Mouse (Mus musculus): ENCODE data around the gene Htra1. TPM values are rescaled to one million over a fixed set of nuclear protein-coding genes. Genes with fewer than 3 reads are reported as not detected.

Gene Htra1
- polyA plus RNA-seq, 1 experiment from 2014 or later: 13.3 TPM

DNA sequence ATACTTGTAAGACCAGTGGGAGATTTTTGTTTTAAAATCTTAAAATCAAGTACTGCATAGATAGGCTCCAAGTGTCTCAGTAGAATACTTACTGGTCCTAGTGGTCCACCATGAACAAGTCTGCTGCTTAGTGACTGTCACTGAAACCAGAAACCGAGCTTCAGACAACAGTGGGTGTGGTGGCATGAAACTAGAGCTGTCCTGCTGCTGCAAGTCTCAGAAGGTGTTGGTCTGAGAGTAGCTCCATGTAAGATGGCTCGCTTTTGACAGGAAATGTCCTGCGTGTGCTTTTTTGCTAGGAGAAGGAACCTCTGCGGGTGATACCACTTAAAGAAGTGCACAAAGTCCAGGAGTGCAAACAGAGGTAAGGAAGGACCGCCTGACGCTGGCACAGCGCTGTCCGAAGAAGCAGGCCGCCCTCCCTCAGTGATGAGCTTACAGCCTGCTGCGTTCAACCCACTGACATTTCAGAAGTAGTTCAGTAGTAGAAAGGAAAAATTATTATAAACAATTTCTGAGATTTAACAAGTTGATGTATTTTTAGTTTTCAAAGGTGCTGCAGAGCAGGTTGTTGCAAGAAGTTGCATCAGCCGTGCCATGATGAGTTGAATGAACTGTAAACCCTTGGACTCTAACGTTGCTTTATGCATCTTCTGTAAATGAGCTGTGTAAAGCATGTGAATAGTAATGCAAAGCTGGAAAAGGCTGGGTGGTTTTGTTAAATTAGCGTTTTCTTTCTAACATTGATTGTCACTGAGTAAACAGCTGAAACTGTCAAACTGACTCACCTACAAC, 31.1 kb upstream of the Htra1 start:
- Histone ChIP-seq H3K4me3 (ENCODE audit: inconsistent target) (no peak overlapping the region), H3K27ac (no peak overlapping the region), H3K79me2 (ENCODE audit: inconsistent target) (peaks cover 11% of the 10 kb centered on the region; the same call in 1 of the 2 replicates), H3K36me3 (ENCODE audit: inconsistent target) (peaks cover 30% of the 10 kb centered on the region)
- 98% methylated on average over 13 of the region's 13 CpGs for WGBS (ENCODE audit: missing documents)

DNA sequence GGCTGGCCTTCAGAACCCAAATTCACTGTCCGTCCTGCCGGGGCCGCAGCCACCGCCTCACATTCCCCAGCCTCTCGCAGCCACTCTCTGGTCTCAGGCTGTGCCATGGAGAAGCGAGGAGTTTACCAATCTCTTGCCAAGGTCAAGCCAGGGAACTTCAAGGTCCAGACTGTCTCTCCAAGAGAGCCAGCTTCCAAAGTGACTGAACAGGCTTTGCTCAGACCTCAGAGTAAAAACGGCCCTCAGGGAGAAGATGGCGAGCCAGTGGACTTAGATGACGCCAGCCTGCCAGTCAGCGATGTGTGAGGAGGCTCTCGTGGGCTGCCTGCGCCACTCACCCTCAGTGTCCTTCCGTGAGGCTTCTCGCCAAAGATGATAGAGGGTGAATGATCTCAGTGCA, 25.1 kb upstream of the Htra1 start:
- H3K4me3 ChIP-seq (ENCODE audit: inconsistent target): no peak overlapping the region
- whole genome bisulfite sequencing (ENCODE audit: missing documents): 97% methylated on average over 14 of the region's 14 CpGs
- no peaks in the 10 kb centered on the region for H3K79me2 ChIP-seq (ENCODE audit: inconsistent target)
- peaks cover 43% of the 10 kb centered on the region for H3K36me3 ChIP-seq (ENCODE audit: inconsistent target)
- no peak overlapping the region for H3K27ac ChIP-seq

DNA sequence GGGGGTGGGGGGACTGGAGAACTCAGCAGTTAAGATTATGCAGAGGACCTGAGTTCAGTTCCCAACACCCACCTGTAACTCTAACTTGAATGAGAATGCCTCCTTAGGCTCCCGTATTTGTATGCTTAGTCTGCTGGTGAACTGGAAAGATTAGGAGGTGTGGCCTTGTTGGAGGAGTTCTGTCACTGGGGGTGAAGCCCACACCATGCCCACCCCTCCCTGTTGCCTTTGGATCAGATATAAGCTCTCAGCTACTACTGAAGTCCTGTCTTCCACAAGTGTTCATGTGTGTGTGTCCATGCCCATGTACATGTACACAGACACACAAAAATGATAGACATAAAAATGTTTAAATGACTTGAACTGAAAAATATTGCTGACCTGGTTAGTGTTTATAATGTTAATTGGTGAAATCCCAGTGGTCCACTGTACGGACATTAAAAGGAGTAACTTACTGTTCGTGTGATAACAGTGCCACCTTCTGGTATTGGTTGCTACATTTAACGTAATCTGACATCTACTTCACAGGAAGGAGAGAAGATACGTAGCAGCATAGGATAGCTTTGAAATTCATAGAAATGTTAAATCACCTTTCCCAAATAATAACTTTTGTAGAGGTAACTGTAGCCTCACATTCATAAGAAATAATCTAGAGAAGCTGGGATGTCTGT, 21.1 kb upstream of the Htra1 start:
- H3K4me3 ChIP-seq (ENCODE audit: inconsistent target): no peak overlapping the region
- H3K27ac ChIP-seq: no peak overlapping the region
- WGBS (ENCODE audit: missing documents): 27% methylated on average over 5 of the region's 5 CpGs
- H3K79me2 ChIP-seq (ENCODE audit: inconsistent target): no peaks in the 10 kb centered on the region
- peaks cover 25% of the 10 kb centered on the region for H3K36me3 ChIP-seq (ENCODE audit: inconsistent target)

DNA sequence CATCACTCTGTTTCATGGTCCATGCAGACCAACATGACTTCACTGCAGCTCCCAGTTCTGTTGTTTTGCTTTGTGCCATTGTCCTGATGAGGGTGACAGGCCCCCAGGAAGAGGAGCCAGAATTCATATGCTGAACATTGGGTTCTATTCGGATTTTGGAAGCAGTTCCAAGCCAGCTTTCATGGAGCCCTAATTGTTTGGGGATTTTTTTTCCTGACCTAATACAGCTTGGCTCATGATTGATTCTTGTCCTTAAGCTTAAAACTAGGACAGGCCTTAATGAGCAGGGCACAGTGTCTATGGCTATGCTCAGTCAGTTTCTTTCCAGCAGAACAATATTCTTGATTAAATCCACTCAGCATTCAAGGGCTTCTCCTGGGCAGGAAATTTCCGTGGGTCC, 17.7 kb upstream of the Htra1 start:
- Histone ChIP-seq H3K27ac (no peak overlapping the region), H3K79me2 (ENCODE audit: inconsistent target) (no peaks in the 10 kb centered on the region)
- 93% methylated on average over 2 of the region's 2 CpGs for WGBS (ENCODE audit: missing documents)

DNA sequence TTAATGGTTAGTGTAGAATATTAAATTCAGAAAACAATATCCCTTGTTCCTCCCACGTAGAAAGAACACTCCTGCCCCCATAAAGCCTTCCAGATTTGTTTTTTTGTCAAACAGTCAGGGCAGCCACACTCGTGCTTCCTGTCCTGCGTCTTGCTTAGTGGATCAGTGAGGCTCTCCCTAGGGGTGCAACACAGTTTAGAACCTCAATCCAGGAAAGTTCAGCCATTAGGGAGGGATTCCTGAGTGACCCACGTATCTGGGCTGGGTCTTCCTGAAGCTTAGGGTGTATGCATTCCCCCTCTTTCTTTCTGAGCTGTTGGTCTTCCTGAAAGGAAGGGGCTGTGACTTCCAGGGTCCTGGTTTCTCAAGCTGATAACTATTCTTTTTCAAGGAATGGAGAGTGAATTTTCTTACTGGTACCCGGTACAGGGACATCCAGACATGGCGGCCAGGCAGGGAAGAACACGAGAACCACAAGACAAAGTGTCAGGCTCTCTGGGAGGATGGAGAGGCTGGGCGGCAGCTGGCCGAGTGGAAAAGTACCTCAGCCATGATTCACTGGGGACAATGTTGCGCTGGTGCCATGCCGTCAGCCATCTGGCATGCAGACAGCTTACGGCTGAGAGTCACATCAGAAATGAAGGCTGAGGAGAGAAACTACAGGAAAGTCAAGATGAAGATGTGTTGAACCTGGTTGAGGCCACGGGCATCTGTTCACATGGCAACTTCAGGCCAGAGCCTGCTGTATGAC, 12.8 kb upstream of the Htra1 start:
- H3K79me2 ChIP-seq (ENCODE audit: inconsistent target): no peaks in the 10 kb centered on the region
- H3K36me3 ChIP-seq (ENCODE audit: inconsistent target): no peaks in the 10 kb centered on the region
- H3K4me3 ChIP-seq (ENCODE audit: inconsistent target): no peak overlapping the region
- H3K27ac ChIP-seq: no peak overlapping the region
- WGBS (ENCODE audit: missing documents): 67% methylated on average over 13 of the region's 13 CpGs

More for the DNA sequence above, 17.7 kb upstream of the Htra1 start:
- no peak overlapping the region for H3K4me3 ChIP-seq (ENCODE audit: inconsistent target)
- no peaks in the 10 kb centered on the region for H3K36me3 ChIP-seq (ENCODE audit: inconsistent target)

DNA sequence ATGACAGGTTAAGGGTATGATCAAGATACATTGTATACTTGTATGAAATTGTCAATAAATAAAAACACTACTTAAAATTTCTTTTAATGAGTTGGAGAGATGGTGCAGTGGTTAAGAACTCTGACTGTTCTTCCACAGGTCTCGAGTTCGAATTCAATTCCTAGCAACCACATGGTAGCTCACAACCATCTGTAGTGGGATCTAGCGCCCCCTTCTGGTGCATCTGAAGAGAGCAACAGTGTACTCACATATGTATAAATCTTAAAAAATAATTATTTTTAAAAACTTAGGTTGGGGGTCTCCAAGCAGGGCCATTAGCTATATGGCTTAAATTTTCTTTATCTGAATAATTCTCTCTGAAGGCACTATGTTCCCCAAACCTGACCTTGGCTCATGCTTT, 5.5 kb upstream of the Htra1 start:
- WGBS (ENCODE audit: missing documents): 67% methylated on average over 3 of the region's 3 CpGs
- no peak overlapping the region for H3K4me3 ChIP-seq (ENCODE audit: inconsistent target)

DNA sequence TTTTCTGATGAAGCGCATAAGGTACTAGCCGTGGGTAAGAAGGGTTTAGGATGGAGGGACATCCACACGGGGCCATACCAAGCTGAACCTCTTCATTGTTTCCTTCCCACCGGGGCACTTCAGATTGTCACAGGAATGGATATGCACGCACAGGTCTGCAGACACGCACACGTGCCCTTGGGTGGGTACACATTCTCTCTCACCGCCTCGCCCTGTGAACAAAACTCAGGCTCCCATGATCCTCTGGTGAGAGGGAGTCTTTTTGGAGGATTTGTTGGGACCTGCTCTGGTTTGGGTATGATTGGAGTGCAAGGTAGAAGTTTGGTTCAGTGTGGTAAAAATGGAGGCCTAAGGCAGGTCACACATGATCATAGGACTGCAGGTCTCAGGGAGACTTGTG, 3.0 kb upstream of the Htra1 start:
- 92% methylated on average over 8 of the region's 9 CpGs for WGBS (ENCODE audit: missing documents)
- H3K27ac ChIP-seq: no peak overlapping the region
- no peaks in the 10 kb centered on the region for H3K36me3 ChIP-seq (ENCODE audit: inconsistent target)
- no peak overlapping the region for H3K4me3 ChIP-seq (ENCODE audit: inconsistent target)
- H3K79me2 ChIP-seq (ENCODE audit: inconsistent target): no peaks in the 10 kb centered on the region

More for the DNA sequence above, 5.5 kb upstream of the Htra1 start:
- H3K27ac ChIP-seq: no peak overlapping the region
- H3K36me3 ChIP-seq (ENCODE audit: inconsistent target): no peaks in the 10 kb centered on the region
- no peaks in the 10 kb centered on the region for H3K79me2 ChIP-seq (ENCODE audit: inconsistent target)

DNA sequence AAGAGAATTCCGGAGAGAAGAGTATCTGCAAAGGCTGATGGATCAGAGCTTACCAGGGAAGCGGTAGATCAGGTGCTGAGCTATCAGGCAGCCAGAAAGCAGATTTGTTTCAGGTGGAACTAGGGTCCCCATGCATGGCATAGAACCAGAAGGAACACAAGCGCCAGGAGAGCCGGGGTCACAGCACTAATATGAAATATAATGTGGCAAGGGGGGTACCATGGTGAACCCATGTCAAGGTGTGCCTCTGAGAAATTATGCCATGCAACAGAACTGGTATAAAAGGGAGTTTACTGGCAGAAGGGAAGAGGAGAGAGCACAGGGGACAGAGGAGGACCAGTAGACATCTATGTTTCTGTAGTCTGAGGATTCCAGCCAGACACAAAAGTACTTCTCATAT, 1.3 kb upstream of the Htra1 start:
- Histone ChIP-seq H3K27ac (no peak overlapping the region), H3K4me3 (ENCODE audit: inconsistent target) (no peak overlapping the region), H3K36me3 (ENCODE audit: inconsistent target) (no peaks in the 10 kb centered on the region), H3K79me2 (ENCODE audit: inconsistent target) (no peaks in the 10 kb centered on the region)
- 75% methylated on average over 4 of the region's 4 CpGs for WGBS (ENCODE audit: missing documents)

DNA sequence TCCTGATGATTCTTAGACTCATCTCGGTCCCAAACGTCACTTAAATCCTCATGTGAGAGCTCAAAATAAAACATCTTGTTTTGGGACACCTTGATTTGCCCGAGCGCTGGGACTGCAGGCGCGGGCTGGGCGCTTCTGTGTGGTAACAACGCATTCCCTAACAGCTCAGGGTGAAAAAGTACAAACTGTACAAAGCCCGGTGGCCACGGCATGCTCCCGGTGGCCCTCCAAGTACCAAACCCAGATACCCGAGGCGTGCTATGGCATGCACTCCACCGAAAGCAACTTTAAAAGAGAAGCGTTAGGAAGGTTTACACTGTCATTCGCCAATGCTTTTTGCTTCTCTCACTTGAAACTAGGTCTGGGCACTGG, 504 bp upstream of the Htra1 start:
- H3K36me3 ChIP-seq (ENCODE audit: inconsistent target): no peaks in the 10 kb centered on the region
- no peak overlapping the region for H3K27ac ChIP-seq
- H3K4me3 ChIP-seq (ENCODE audit: inconsistent target): no peak overlapping the region
- no peaks in the 10 kb centered on the region for H3K79me2 ChIP-seq (ENCODE audit: inconsistent target)
- 14% methylated on average over 16 of the region's 16 CpGs for WGBS (ENCODE audit: missing documents)

DNA sequence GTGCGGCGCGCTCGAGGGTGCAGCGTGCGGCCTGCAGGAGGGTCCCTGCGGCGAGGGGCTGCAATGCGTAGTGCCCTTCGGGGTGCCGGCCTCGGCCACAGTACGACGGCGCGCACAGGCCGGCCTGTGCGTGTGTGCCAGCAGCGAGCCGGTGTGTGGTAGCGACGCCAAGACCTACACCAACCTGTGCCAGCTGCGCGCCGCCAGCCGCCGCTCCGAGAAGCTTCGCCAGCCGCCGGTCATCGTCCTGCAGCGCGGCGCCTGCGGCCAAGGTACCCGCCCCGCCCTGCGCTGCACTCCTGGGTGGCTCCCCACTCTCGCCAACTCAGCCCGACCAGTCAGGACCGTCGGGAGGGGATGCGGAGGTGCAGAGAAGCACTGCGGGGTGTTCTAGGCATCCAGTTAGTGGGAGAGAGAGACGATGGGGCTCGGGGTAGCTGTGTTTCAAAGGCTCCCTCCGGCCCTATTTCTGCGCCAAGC, 601 bp downstream of the Htra1 start:
- 2% methylated on average over 45 of the region's 49 CpGs for WGBS (ENCODE audit: missing documents)
- no peak overlapping the region for H3K4me3 ChIP-seq (ENCODE audit: inconsistent target)

DNA sequence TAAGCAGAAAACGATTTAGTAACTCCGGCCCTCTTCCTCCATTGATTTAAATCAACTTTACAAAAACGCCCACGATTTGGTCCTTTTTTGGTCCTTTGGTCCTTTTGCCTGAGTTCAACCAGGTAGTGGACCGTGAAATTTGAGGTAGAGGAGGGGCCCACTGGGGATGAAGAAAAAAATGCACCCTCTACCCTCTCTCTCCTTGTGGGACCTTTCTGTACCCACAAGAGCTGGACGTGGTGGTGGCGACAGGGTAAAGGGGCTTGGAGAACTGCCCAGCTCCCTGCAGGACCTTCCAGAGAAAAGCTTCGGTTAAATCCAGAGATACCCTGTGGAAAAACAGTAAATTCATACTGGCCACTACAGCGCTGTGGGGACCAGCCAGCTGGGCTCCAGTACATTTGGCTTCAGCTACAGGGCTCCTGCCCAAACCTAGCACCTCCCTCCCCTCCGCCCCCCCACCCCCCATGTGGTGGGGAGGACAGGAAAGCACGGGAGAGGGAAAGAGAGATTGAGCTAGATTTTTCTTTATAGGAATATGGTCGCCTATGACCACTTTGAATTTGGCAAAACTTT, 1.4 kb downstream of the Htra1 start:
- H3K27ac ChIP-seq: no peak overlapping the region
- no peaks in the 10 kb centered on the region for H3K79me2 ChIP-seq (ENCODE audit: inconsistent target)
- H3K4me3 ChIP-seq (ENCODE audit: inconsistent target): no peak overlapping the region
- 36% methylated on average over 12 of the region's 12 CpGs for WGBS (ENCODE audit: missing documents)
- no peaks in the 10 kb centered on the region for H3K36me3 ChIP-seq (ENCODE audit: inconsistent target)

More for the DNA sequence above, 601 bp downstream of the Htra1 start:
- no peaks in the 10 kb centered on the region for H3K79me2 ChIP-seq (ENCODE audit: inconsistent target)
- H3K27ac ChIP-seq: no peak overlapping the region
- no peaks in the 10 kb centered on the region for H3K36me3 ChIP-seq (ENCODE audit: inconsistent target)

DNA sequence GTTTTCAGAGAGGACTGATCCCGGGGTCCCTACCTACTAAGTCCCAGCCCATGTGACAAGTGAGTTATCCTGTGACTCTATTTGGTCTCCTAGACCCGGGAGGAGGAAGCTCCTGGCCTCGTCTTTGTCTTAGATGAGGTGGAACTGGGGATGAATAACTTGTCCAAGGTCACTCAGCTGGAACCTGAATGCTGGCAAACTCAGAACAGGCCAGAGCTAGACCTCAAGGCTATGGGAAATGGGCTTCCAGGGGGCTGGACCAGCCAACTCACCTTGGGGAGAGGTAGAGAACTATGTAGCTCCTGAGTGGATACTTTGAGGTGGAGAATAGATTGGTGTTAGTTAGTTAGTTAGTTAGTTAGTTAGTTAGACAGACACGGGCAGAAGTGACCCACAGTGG, 2.1 kb downstream of the Htra1 start:
- 54% methylated on average over 4 of the region's 4 CpGs for WGBS (ENCODE audit: missing documents)

DNA sequence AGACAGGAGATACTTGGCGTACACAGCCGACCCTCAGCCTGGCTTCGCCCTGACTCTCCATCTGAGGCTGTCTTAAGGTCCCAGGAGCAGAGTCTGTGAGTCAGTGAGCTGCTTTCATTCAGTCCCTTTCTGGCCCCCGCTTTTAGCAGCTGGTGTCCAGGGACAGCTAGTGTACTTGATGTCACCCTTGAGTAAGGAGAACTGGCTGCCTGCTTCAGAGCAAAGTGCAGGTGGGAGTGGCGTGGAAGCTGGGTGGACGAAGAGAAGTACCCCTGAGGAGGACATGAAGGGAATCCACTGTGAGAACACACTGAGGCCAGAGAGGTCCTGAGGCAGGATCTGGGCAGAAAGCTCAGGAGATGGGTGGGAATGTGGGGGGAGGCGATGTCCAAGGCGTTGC, 3.0 kb downstream of the Htra1 start:
- no peaks in the 10 kb centered on the region for H3K36me3 ChIP-seq (ENCODE audit: inconsistent target)
- H3K4me3 ChIP-seq (ENCODE audit: inconsistent target): no peak overlapping the region
- 94% methylated on average over 8 of the region's 8 CpGs for WGBS (ENCODE audit: missing documents)
- H3K27ac ChIP-seq: no peak overlapping the region
- no peaks in the 10 kb centered on the region for H3K79me2 ChIP-seq (ENCODE audit: inconsistent target)

More for the DNA sequence above, 2.1 kb downstream of the Htra1 start:
- no peak overlapping the region for H3K4me3 ChIP-seq (ENCODE audit: inconsistent target)
- H3K36me3 ChIP-seq (ENCODE audit: inconsistent target): no peaks in the 10 kb centered on the region
- H3K79me2 ChIP-seq (ENCODE audit: inconsistent target): no peaks in the 10 kb centered on the region
- no peak overlapping the region for H3K27ac ChIP-seq

DNA sequence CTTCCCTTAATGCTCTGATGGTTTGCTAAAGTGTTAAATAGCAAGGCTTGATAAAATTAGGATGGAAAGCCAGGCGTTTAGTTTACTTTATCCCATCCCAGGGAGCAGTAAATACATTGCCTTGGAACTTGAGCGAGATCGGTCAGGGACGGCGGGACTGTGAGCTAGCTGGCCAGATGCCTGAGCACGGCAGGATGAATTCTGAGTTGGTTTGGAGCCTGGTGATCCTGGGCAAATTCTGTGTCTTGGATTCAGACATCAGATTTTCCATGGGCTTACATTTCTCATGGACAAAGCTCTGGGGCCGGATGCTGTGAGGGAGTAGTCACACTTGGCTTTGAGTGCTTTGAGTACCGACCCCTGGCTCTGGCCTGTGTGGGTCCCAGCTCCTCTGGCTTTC, 4.8 kb downstream of the Htra1 start:
- WGBS (ENCODE audit: missing documents): 93% methylated on average over 8 of the region's 8 CpGs
- no peak overlapping the region for H3K27ac ChIP-seq
- no peaks in the 10 kb centered on the region for H3K79me2 ChIP-seq (ENCODE audit: inconsistent target)
- H3K36me3 ChIP-seq (ENCODE audit: inconsistent target): no peaks in the 10 kb centered on the region
- no peak overlapping the region for H3K4me3 ChIP-seq (ENCODE audit: inconsistent target)

Measured in macrophage (primary cell).